Mouse (Mus musculus) cerebral cortex, adult 2 months (tissue): Measurements from ENCODE around the gene Nadk.

Source experiments
- WGBS: fragments of 180-500 bp; shearing (Covaris S2); methylation state at CpG from one replicate; pipeline ENCODE4 v1.1.7; 2018; 5-methylcytosine and 5-hydroxymethylcytosine counted together

Gene Nadk

GRCm38 (mm10) chr4:155602753-155603152, 40.6 kb downstream of the Nadk start:
- WGBS = 80% methylated on average over 1 of the region's 1 CpGs

GRCm38 (mm10) chr4:155603801-155604200, 41.6 kb downstream of the Nadk start:
- WGBS = 96% methylated on average over 6 of the region's 6 CpGs

GRCm38 (mm10) chr4:155605132-155605531, 43.0 kb downstream of the Nadk start:
- WGBS = 87% methylated on average over 4 of the region's 4 CpGs

- 47% methylated on average over 2 of the region's 2 CpGs for WGBS
Measured at GRCm38 (mm10) chr4:155606825-155607224, 44.6 kb downstream of the Nadk start.

DNA sequence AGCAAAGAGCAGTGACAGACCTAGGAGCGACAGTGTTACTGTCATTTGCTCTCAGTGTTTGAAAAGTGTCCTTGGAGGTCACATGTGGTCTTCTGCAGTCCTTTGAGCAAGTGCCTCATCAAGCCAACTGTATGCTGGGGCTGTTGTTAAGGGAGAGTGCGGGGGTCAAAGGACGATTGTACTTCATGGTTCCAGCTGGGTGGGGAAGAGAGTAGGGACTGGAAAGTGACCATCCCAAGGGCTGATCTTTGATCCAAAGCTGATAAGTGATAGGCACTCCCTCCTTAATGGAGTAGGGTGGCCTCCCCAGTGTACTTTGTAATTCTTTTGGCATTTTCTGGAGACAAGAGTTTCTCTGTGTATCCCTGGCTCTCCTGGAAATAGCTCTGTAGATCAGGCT, 49.7 kb downstream of the Nadk start:
- WGBS = 93% methylated on average over 3 of the region's 3 CpGs

DNA sequence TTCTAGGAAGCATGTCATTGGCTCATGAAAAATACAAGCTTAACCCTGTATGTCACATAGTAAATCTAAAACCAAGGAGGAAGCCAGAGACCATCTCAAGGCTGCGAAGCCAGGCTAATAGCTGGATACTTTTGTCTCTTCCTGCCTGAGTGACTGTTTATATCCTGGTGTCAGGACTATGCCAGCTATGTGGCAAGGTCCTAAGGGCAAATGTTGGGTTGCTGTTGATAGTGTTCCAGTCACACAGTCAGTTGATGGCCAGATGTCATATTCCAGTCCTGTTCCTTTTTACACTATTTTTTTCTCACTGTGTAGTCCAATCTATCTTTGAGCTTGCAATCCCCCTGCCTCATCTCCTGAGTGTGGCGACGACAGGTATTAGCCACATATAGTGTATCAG, 51.1 kb downstream of the Nadk start:
- 95% methylated on average over 3 of the region's 3 CpGs for WGBS

- 53% methylated on average over 5 of the region's 5 CpGs for WGBS
Measured at GRCm38 (mm10) chr4:155618321-155618720, 56.1 kb downstream of the Nadk start.

- WGBS = under 1% methylated on average over 84 of the region's 84 CpGs
Measured at GRCm38 (mm10) chr4:155624338-155625291, 62.4 kb downstream of the Nadk start, which contains the start of gene Cdk11b. Cdk11b (plus strand) TSS chr4:155624854.

DNA sequence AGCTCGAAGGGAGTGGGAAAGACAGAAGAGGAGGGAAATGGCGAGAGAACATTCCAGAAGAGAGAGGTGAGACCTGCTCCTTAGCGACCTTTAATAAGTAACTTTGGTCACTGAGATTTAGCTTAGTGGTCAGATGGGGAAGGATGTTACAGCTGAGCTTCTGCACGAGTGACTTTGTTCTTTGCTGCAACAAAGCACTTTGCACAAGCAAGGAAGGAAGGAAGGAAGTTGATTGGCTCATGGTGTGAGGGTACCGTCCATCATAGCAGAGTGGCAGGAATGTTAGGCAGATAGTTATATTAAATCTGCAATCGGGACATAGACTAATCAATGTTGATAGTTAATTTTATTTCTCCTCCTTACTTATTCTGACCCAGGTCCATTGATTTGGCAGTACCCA, 68.1 kb downstream of the Nadk start:
- 76% methylated on average over 6 of the region's 6 CpGs for WGBS
